Mouse (Mus musculus) megakaryocyte-erythroid progenitor cell, adult 5-6 weeks (primary cell): ENCODE data around the gene Picalm. TPM values are rescaled to one million over a fixed set of nuclear protein-coding genes. Genes with fewer than 3 reads are reported as not detected.

Experiments
- total RNA-seq, 2 experiments: library from RNA; stranded (forward) in 1 of 2; stranded (reverse) in 1 of 2; fragments of 200-1000, 215-1000 nt in 1 of 2; fragments of >200 nt in 1 of 2; fragmentation: Nextera tagmentation in 1 of 2; gene quantifications; 2 replicates each; pipeline ENCODE4 v1.2.3; 2014 to 2017

Picalm gene
- total RNA-seq, 2 experiments from 2014 or later, result 330 to 338 TPM

Other genes starting within 250 kb of the Picalm start
- not detected in 2 replicates for gene Ccdc81, start 226.6 kb upstream of the Picalm start, total RNA-seq (2014; fragmentation: Nextera tagmentation)
- not detected in 2 replicates for gene Ccdc81, start 226.6 kb upstream of the Picalm start, total RNA-seq (2017)
- 78.2 and 103 TPM in 2 replicates for gene Hikeshi, start 189.0 kb upstream of the Picalm start, total RNA-seq (2014; fragmentation: Nextera tagmentation)
- gene Hikeshi, start 189.0 kb upstream of the Picalm start, total RNA-seq (2017), result 129 and 134 TPM in 2 replicates
- gene Eed, start 149.2 kb upstream of the Picalm start, total RNA-seq (2014; fragmentation: Nextera tagmentation), result 97.7 and 117 TPM in 2 replicates
- 131 and 152 TPM in 2 replicates for gene Eed, start 149.2 kb upstream of the Picalm start, total RNA-seq (2017)
- not detected in 2 replicates for gene Ccdc83, start 135.6 kb downstream of the Picalm start, total RNA-seq (2014; fragmentation: Nextera tagmentation)
- gene Ccdc83, start 135.6 kb downstream of the Picalm start, total RNA-seq (2017), result not detected in 2 replicates
- 1.5 TPM in 1 of 2 replicates, not detected in the other for gene Sytl2, start 172.0 kb downstream of the Picalm start, total RNA-seq (2014; fragmentation: Nextera tagmentation)
- gene Sytl2, start 172.0 kb downstream of the Picalm start, total RNA-seq (2017), result 0.57 and 1.2 TPM in 2 replicates